In the genomic region with DNA sequence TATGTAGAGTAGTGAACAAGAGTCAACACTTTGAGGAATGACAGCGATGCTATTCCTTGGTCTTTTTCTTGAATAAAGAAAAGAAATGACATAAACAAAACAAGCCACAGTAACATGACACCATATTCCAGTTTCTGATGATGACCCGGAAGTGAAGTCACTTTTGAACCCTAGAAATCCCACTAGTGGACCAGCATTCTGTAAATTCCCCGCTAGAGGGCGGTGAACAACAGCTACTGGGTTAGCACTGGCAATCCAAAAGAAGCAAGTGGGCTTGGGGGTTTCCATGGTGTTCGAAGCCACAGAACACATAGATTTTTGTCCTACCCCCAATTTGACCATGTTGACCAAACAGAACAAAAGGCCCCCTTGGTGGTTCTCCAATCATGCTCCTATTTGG, we compare ENCODE assay signal across 8 mouse cellular contexts.
DNase-seq lines count a peak whose midpoint lies in the region; ATAC-seq and TF ChIP-seq lines count a peak whose summit lies in the region.

No protein-coding gene starts in this region.

- H3K9me3 ChIP-seq in midbrain, embryonic 10.5 days (replicated peaks) = no peaks in the 10 kb centered on the region
- H3K9me3 ChIP-seq in midbrain, embryonic 13.5 days = no peaks in the 10 kb centered on the region
- no peaks in the 10 kb centered on the region for H3K9me3 ChIP-seq in midbrain, postnatal 0 days (ENCODE audit: low read length)

- no peak for ATAC-seq in midbrain, embryonic 13.5 days
- ATAC-seq in Patski = peak; percentile 38
- no peak for ATAC-seq in midbrain, postnatal 0 days (ENCODE audit: low FRiP score)

- no peaks in the 10 kb centered on the region for H3K4me1 ChIP-seq in midbrain, embryonic 10.5 days
- H3K4me1 ChIP-seq in midbrain, embryonic 13.5 days (replicated peaks) = no peaks in the 10 kb centered on the region
- no peaks in the 10 kb centered on the region for H3K4me1 ChIP-seq in midbrain, postnatal 0 days (ENCODE audit: insufficient read depth, low read length)

- WGBS in midbrain, embryonic 10.5 days = 46% methylated on average over 5 of the region's 5 CpGs
- 47% methylated on average over 5 of the region's 5 CpGs for WGBS in midbrain, embryonic 13.5 days
- WGBS in midbrain, postnatal 0 days = 40% methylated on average over 5 of the region's 5 CpGs

- H3K27ac ChIP-seq in midbrain, embryonic 10.5 days (replicated peaks) = no peak overlapping the region
- H3K27ac ChIP-seq in midbrain, embryonic 13.5 days = no peak overlapping the region
- no peak overlapping the region for H3K27ac ChIP-seq in left cerebral cortex, adult 2 months
- no peak overlapping the region for H3K27ac ChIP-seq in midbrain, postnatal 0 days (ENCODE audit: low read depth, low read length)

- DNase-seq in midbrain, embryonic 10.5 days (ENCODE audit: low spot score) = peak; percentile 70
- DNase-seq in Patski (ENCODE audit: low read depth, low spot score) = no peak
- peak; percentile 74 to 81 for DNase-seq in cerebellum, postnatal 14 days
- DNase-seq in heart, postnatal 14 days = peak; percentile 67 to 82
- DNase-seq in left cerebral cortex, adult 2 months (ENCODE audit: extremely low spot score in 1 of 2, low spot score in 2 of 2) = peak; percentile 60 to 71
- DNase-seq in midbrain, postnatal 0 days (ENCODE audit: low spot score) = peak; percentile 84
- peak; percentile 85 for DNase-seq in thymus, postnatal 4 days

- TF ChIP-seq CTCF in Patski (IDR thresholded peaks at IDR 0.05) = peak; percentile 80
- TF ChIP-seq CTCF in left cerebral cortex, adult 2 months (IDR thresholded peaks at IDR 0.05) = peak; percentile 90
- peak; percentile 90 for TF ChIP-seq CTCF in midbrain, postnatal 0 days (IDR thresholded peaks at IDR 0.05)

- in situ Hi-C loops in Patski (cut with MboI; ENCODE audit: low pct_unique_long_range_greater_than_20kb) = loop anchor here (10.0 kb wide), 1 partner anchor 297 kb away; no protein-coding TSS in a partner anchor

- intact Hi-C loops in heart, postnatal 14 days (cut with DNase I) = loop anchor here (2.0 to 5.0 kb wide), 2 partner anchors 87 to 294 kb away; a partner anchor contains a TSS
- intact Hi-C loops in left cerebral cortex, adult 2 months (cut with DNase I) = loop anchor here (5.0 kb wide), 2 partner anchors 84 to 299 kb away; no protein-coding TSS in a partner anchor

- no peaks in the 10 kb centered on the region for H3K27me3 ChIP-seq in midbrain, embryonic 10.5 days (ENCODE audit: low read depth, poor library complexity, severe bottlenecking)
- H3K27me3 ChIP-seq in midbrain, embryonic 13.5 days = no peaks in the 10 kb centered on the region
- H3K27me3 ChIP-seq in Patski = no peaks in the 10 kb centered on the region
- H3K27me3 ChIP-seq in midbrain, postnatal 0 days (ENCODE audit: insufficient read depth, low read length) = no peaks in the 10 kb centered on the region

- POLR2A ChIA-PET in Patski (lab: Charles Lee) = no interaction called here

- no peak overlapping the region for H3K4me2 ChIP-seq in midbrain, embryonic 13.5 days (replicated peaks)
- no peak overlapping the region for H3K4me2 ChIP-seq in midbrain, postnatal 0 days (ENCODE audit: low read depth, low read length, poor library complexity, severe bottlenecking)

- H3K4me3 ChIP-seq in midbrain, embryonic 10.5 days = no peak overlapping the region
- no peak overlapping the region for H3K4me3 ChIP-seq in midbrain, embryonic 13.5 days (replicated peaks)
- no peak overlapping the region for H3K4me3 ChIP-seq in left cerebral cortex, adult 2 months
- H3K4me3 ChIP-seq in midbrain, postnatal 0 days (ENCODE audit: low read depth, low read length) = no peak overlapping the region

- CTCF ChIA-PET in Patski (lab: Charles Lee) = interaction anchor here (1.0 to 4.2 kb wide), 5 partner anchors 20 to 296 kb away, joined by 3 to 19 read pairs (median 3); no protein-coding TSS in a partner anchor

- no peak overlapping the region for H3K9ac ChIP-seq in midbrain, embryonic 13.5 days (replicated peaks)
- no peak overlapping the region for H3K9ac ChIP-seq in midbrain, postnatal 0 days (replicated peaks; ENCODE audit: low read length, poor library complexity, severe bottlenecking)

- H3K36me3 ChIP-seq in midbrain, embryonic 10.5 days = no peaks in the 10 kb centered on the region
- no peaks in the 10 kb centered on the region for H3K36me3 ChIP-seq in midbrain, embryonic 13.5 days
- no peaks in the 10 kb centered on the region for H3K36me3 ChIP-seq in midbrain, postnatal 0 days (ENCODE audit: insufficient read depth, low read length)
